Mouse (Mus musculus): ENCODE measurements around the gene Sdr39u1. TPM values are rescaled to one million over a fixed set of nuclear protein-coding genes. Genes with fewer than 3 reads are reported as not detected.

Sdr39u1 gene
- polyA plus RNA-seq, 1 experiment = 25.0 TPM

DNA sequence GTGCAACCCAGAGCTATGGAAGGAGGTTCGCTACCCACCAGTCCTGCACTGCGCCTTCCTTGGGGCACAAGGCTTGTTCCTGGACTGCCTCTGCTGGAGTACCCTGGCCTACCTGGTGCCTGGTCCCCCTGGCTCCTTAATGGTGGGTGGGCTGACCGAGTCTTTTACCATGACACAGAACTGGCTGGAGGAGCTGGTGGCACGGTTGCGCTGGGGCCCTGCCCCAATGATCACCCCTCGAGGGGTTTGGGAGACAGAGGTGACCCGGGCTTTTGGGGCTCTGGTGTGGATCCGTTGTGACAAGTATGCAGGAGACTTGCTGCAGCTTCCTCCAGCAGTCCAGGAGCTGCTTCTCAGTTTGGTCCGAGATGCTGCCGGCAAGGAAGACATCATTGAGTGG lies 37.1 kb downstream of the Sdr39u1 start:
- Histone ChIP-seq H3K27ac (ENCODE audit: insufficient read depth, low read length) (no peak overlapping the region), H3K4me1 (ENCODE audit: control insufficient read depth, insufficient read depth, low read length) (no peaks in the 10 kb centered on the region), H3K4me3 (ENCODE audit: insufficient read depth, low read length) (no peak overlapping the region)
- TF ChIP-seq POLR2A (IDR thresholded peaks at IDR 0.05; ENCODE audit: low read depth, low read length) (no peak), CTCF (IDR thresholded peaks at IDR 0.05; ENCODE audit: borderline replicate concordance, insufficient read depth, low read length) (no peak)

- Histone ChIP-seq H3K4me1 (ENCODE audit: control insufficient read depth, insufficient read depth, low read length) (no peaks in the 10 kb centered on the region), H3K4me3 (ENCODE audit: insufficient read depth, low read length) (no peak overlapping the region), H3K27ac (ENCODE audit: insufficient read depth, low read length) (no peak overlapping the region)
- TF ChIP-seq POLR2A (IDR thresholded peaks at IDR 0.05; ENCODE audit: low read depth, low read length) (no peak), CTCF (IDR thresholded peaks at IDR 0.05; ENCODE audit: borderline replicate concordance, insufficient read depth, low read length) (no peak)
Observed at GRCm38 (mm10) chr14:55862186-55862585, 37.9 kb downstream of the Sdr39u1 start.

DNA sequence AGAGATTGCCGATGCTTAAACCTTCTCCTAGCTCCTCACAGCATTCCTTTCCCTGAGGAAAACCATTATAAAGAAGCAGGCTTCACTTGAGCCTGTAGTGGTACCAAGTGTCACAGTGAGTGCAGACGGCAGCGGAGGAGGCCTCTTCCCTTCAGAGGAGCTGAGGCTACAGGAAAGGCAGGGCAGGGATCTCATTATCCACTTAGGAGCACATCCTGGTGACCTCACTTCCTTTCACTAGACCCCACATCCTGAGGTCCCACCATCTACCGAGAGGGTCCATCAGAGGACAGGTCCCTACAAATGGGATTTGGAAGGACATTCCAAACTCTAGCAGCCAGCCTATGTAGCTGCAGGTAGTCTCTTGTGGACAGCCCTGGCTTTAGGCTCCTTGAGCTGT lies 42.5 kb downstream of the Sdr39u1 start:
- no peak overlapping the region for H3K4me3 ChIP-seq (ENCODE audit: insufficient read depth, low read length)
- TF ChIP-seq POLR2A (IDR thresholded peaks at IDR 0.05; ENCODE audit: low read depth, low read length) = no peak
- no peak for TF ChIP-seq CTCF (IDR thresholded peaks at IDR 0.05; ENCODE audit: borderline replicate concordance, insufficient read depth, low read length)
- H3K27ac ChIP-seq (ENCODE audit: insufficient read depth, low read length) = no peak overlapping the region
- H3K4me1 ChIP-seq (ENCODE audit: control insufficient read depth, insufficient read depth, low read length) = peaks cover 6% of the 10 kb centered on the region; the same call in 1 of the 2 replicates

GRCm38 (mm10) chr14:55855101-55855561 lies 45.0 kb downstream of the Sdr39u1 start:
- peak overlapping the region; percentile 76 for H3K4me3 ChIP-seq (ENCODE audit: insufficient read depth, low read length)
- H3K27ac ChIP-seq (ENCODE audit: insufficient read depth, low read length) = peak overlapping the region; percentile 87
- no peak for TF ChIP-seq CTCF (IDR thresholded peaks at IDR 0.05; ENCODE audit: borderline replicate concordance, insufficient read depth, low read length)
- peak; percentile 70; the same call in 1 of the 2 replicates for TF ChIP-seq POLR2A (IDR thresholded peaks at IDR 0.05; ENCODE audit: low read depth, low read length)
- peaks cover 6% of the 10 kb centered on the region; the same call in 1 of the 2 replicates for H3K4me1 ChIP-seq (ENCODE audit: control insufficient read depth, insufficient read depth, low read length)

DNA sequence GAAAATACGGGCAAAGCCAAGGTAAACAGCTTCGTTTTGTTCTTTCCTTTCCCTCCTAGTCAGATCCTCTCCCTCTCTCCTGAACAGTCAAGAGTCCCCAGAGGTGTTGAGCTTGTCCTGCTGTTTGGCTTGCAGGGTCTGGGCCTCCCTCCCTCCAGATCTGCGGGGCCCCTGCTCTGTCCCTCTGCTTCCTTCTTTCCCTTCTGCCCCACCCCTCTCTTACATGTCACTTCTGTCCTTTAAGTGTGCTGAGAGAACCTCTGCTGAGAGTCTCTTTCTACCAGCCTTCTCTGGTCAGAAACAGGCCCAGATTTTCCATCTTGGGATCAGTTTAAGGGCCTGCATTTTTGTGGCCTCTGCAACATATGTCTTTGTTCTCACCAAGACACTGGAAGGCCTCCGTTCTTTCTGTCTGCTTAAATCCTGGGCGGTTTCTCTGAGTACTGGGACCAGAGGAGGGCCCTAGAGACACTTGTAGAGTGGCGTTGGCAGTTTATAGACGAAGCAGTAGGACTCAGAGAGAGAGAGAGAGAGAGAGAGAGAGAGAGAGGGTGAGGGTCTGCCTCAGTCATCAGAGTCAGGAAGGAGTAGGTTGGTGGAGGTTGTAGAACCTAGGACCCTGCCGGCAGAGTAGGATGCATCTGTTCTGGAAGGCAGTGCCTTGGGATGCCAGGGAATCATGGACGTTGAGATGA lies 45.5 kb downstream of the Sdr39u1 start:
- H3K27ac ChIP-seq (ENCODE audit: insufficient read depth, low read length) = peak overlapping the region; percentile 87
- H3K4me3 ChIP-seq (ENCODE audit: insufficient read depth, low read length) = peak overlapping the region; percentile 76
- no peak for TF ChIP-seq CTCF (IDR thresholded peaks at IDR 0.05; ENCODE audit: borderline replicate concordance, insufficient read depth, low read length)
- no peak; the same call in 1 of the 2 replicates for TF ChIP-seq POLR2A (IDR thresholded peaks at IDR 0.05; ENCODE audit: low read depth, low read length)
- H3K4me1 ChIP-seq (ENCODE audit: control insufficient read depth, insufficient read depth, low read length) = peaks cover 6% of the 10 kb centered on the region; the same call in 1 of the 2 replicates

GRCm38 (mm10) chr14:55853621-55854285 lies 46.3 kb downstream of the Sdr39u1 start, which contains the start of gene Nynrin:
Gene Nynrin (plus strand): TSS chr14:55854010.
- H3K4me3 ChIP-seq (ENCODE audit: insufficient read depth, low read length) = peak within 1 kb of the TSS; percentile 76
- peak; percentile 53 for TF ChIP-seq POLR2A (IDR thresholded peaks at IDR 0.05; ENCODE audit: low read depth, low read length)
- TF ChIP-seq CTCF (IDR thresholded peaks at IDR 0.05; ENCODE audit: borderline replicate concordance, insufficient read depth, low read length) = no peak
- H3K4me1 ChIP-seq (ENCODE audit: control insufficient read depth, insufficient read depth, low read length) = peaks cover 6% of the 10 kb centered on the region; the same call in 1 of the 2 replicates
- peak within 1 kb of the TSS; percentile 87 for H3K27ac ChIP-seq (ENCODE audit: insufficient read depth, low read length)

- TF ChIP-seq POLR2A (IDR thresholded peaks at IDR 0.05; ENCODE audit: low read depth, low read length) = no peak
- no peak for TF ChIP-seq CTCF (IDR thresholded peaks at IDR 0.05; ENCODE audit: borderline replicate concordance, insufficient read depth, low read length)
Observed at GRCm38 (mm10) chr14:55852646-55853551, 47.2 kb downstream of the Sdr39u1 start.

GRCm38 (mm10) chr14:55850885-55851284 lies 49.2 kb downstream of the Sdr39u1 start:
- no peak for TF ChIP-seq CTCF (IDR thresholded peaks at IDR 0.05; ENCODE audit: borderline replicate concordance, insufficient read depth, low read length)
- TF ChIP-seq POLR2A (IDR thresholded peaks at IDR 0.05; ENCODE audit: low read depth, low read length) = no peak
- no peak overlapping the region for H3K27ac ChIP-seq (ENCODE audit: insufficient read depth, low read length)
- H3K4me3 ChIP-seq (ENCODE audit: insufficient read depth, low read length) = no peak overlapping the region
- peaks cover 3% of the 10 kb centered on the region; the same call in 1 of the 2 replicates for H3K4me1 ChIP-seq (ENCODE audit: control insufficient read depth, insufficient read depth, low read length)

More at GRCm38 (mm10) chr14:55852646-55853551, 47.2 kb downstream of the Sdr39u1 start:
- peaks cover 6% of the 10 kb centered on the region; the same call in 1 of the 2 replicates for H3K4me1 ChIP-seq (ENCODE audit: control insufficient read depth, insufficient read depth, low read length)
- no peak overlapping the region for H3K4me3 ChIP-seq (ENCODE audit: insufficient read depth, low read length)
- H3K27ac ChIP-seq (ENCODE audit: insufficient read depth, low read length) = no peak overlapping the region; the same call in 1 of the 2 replicates

Other genes with a start within 250 kb of the Sdr39u1 start
- 28.9 and 30.0 TPM in 2 replicates for gene Mdp1, start 239.8 kb downstream of the Sdr39u1 start, polyA plus RNA-seq (2011; ENCODE audit: insufficient read length, low read depth, missing spikeins)
- 33.6 and 34.1 TPM in 2 replicates for gene Gmpr2, start 228.4 kb downstream of the Sdr39u1 start, polyA plus RNA-seq (2011; ENCODE audit: insufficient read length, low read depth, missing spikeins)
- 287 and 295 TPM in 2 replicates for gene Nedd8, start 228.2 kb downstream of the Sdr39u1 start, polyA plus RNA-seq (2011; ENCODE audit: insufficient read length, low read depth, missing spikeins)
- 19.7 and 20.8 TPM in 2 replicates for gene Tinf2, start 218.5 kb downstream of the Sdr39u1 start, polyA plus RNA-seq (2011; ENCODE audit: insufficient read length, low read depth, missing spikeins)
- 0.25 and 0.32 TPM in 2 replicates for gene Tgm1, start 186.4 kb downstream of the Sdr39u1 start, polyA plus RNA-seq (2011; ENCODE audit: insufficient read length, low read depth, missing spikeins)
- gene Rabggta, start 178.0 kb downstream of the Sdr39u1 start, polyA plus RNA-seq (2011; ENCODE audit: insufficient read length, low read depth, missing spikeins) = 11.5 and 16.3 TPM in 2 replicates
- 55.1 and 61.6 TPM in 2 replicates for gene Dhrs1, start 154.6 kb downstream of the Sdr39u1 start, polyA plus RNA-seq (2011; ENCODE audit: insufficient read length, low read depth, missing spikeins)
- gene Nop9, start 154.6 kb downstream of the Sdr39u1 start, polyA plus RNA-seq (2011; ENCODE audit: insufficient read length, low read depth, missing spikeins) = 36.4 and 37.5 TPM in 2 replicates
- 0.95 TPM in 1 of 2 replicates, not detected in the other for gene Cideb, start 141.8 kb downstream of the Sdr39u1 start, polyA plus RNA-seq (2011; ENCODE audit: insufficient read length, low read depth, missing spikeins)
- 2.0 TPM in 2 replicates for gene Ltb4r2, start 138.9 kb downstream of the Sdr39u1 start, polyA plus RNA-seq (2011; ENCODE audit: insufficient read length, low read depth, missing spikeins)
- gene Ltb4r1, start 134.3 kb downstream of the Sdr39u1 start, polyA plus RNA-seq (2011; ENCODE audit: insufficient read length, low read depth, missing spikeins) = 0.82 and 1.0 TPM in 2 replicates
- gene Adcy4, start 116.2 kb downstream of the Sdr39u1 start, polyA plus RNA-seq (2011; ENCODE audit: insufficient read length, low read depth, missing spikeins) = 8.7 and 18.0 TPM in 2 replicates
- 109 and 141 TPM in 2 replicates for gene Ripk3, start 111.4 kb downstream of the Sdr39u1 start, polyA plus RNA-seq (2011; ENCODE audit: insufficient read length, low read depth, missing spikeins)
- gene Nfatc4, start 77.1 kb downstream of the Sdr39u1 start, polyA plus RNA-seq (2011; ENCODE audit: insufficient read length, low read depth, missing spikeins) = 88.8 and 98.2 TPM in 2 replicates
- gene Nynrin, start 46.3 kb downstream of the Sdr39u1 start, polyA plus RNA-seq (2011; ENCODE audit: insufficient read length, low read depth, missing spikeins) = 31.7 and 36.6 TPM in 2 replicates
- 0.23 and 0.35 TPM in 2 replicates for gene Cbln3, start 15.9 kb downstream of the Sdr39u1 start, polyA plus RNA-seq (2011; ENCODE audit: insufficient read length, low read depth, missing spikeins)
- gene Khnyn, start 15.3 kb downstream of the Sdr39u1 start, polyA plus RNA-seq (2011; ENCODE audit: insufficient read length, low read depth, missing spikeins) = 15.4 and 17.5 TPM in 2 replicates
- gene Cma1, start 44.4 kb upstream of the Sdr39u1 start, polyA plus RNA-seq (2011; ENCODE audit: insufficient read length, low read depth, missing spikeins) = not detected in 2 replicates
- 4.3 TPM in 1 of 2 replicates, not detected in the other for gene Cma2, start 50.7 kb upstream of the Sdr39u1 start, polyA plus RNA-seq (2011; ENCODE audit: insufficient read length, low read depth, missing spikeins)
- 1.2 TPM in 1 of 2 replicates, not detected in the other for gene Mcpt1, start 117.7 kb upstream of the Sdr39u1 start, polyA plus RNA-seq (2011; ENCODE audit: insufficient read length, low read depth, missing spikeins)
- not detected in 2 replicates for gene Mcpt9, start 130.2 kb upstream of the Sdr39u1 start, polyA plus RNA-seq (2011; ENCODE audit: insufficient read length, low read depth, missing spikeins)
- gene Mcpt2, start 141.7 kb upstream of the Sdr39u1 start, polyA plus RNA-seq (2011; ENCODE audit: insufficient read length, low read depth, missing spikeins) = not detected in 2 replicates
- gene Mcpt4, start 162.0 kb upstream of the Sdr39u1 start, polyA plus RNA-seq (2011; ENCODE audit: insufficient read length, low read depth, missing spikeins) = not detected in 2 replicates
- 16.6 and 74.8 TPM in 2 replicates for gene Mcpt8, start 185.0 kb upstream of the Sdr39u1 start, polyA plus RNA-seq (2011; ENCODE audit: insufficient read length, low read depth, missing spikeins)
- not detected in 2 replicates for gene Ctsg, start 202.3 kb upstream of the Sdr39u1 start, polyA plus RNA-seq (2011; ENCODE audit: insufficient read length, low read depth, missing spikeins)
- gene Gzme, start 220.3 kb upstream of the Sdr39u1 start, polyA plus RNA-seq (2011; ENCODE audit: insufficient read length, low read depth, missing spikeins) = 3.2 and 17.2 TPM in 2 replicates
- 1.6 TPM in 1 of 2 replicates, not detected in the other for gene Gzmd, start 232.3 kb upstream of the Sdr39u1 start, polyA plus RNA-seq (2011; ENCODE audit: insufficient read length, low read depth, missing spikeins)

All from embryonic fibroblast, embryonic 13.5 days (primary cell).